Mouse (Mus musculus) hindbrain, embryonic 11.5 days (tissue): ENCODE data around the gene Apoe. TPM values are rescaled to one million over a fixed set of nuclear protein-coding genes. Genes with fewer than 3 reads are reported as not detected.

ENCODE experiments used
- ATAC-seq: fragments of 200-750 bp; cut with Nextera tagmentation; 2 replicates; pipeline ENCODE4 v1.8.0; 2017; ENCODE audit warnings: mild to moderate bottlenecking, moderate TSS enrichment, moderate library complexity; ENCODE audit not compliant: low FRiP score
- DNase-seq: peaks from one replicate; pipeline ENCODE4 v3.0.0-alpha.2; 2015; ENCODE audit warnings: low spot score
- H3K27ac ChIP-seq: fragments of 300-500 bp; sonication (generic); 2 replicates; pipeline ENCODE4 v1.5.1; 2014; ENCODE audit warnings: mild to moderate bottlenecking, low read depth, low read length
- H3K27me3 ChIP-seq: fragments of 300-500 bp; sonication (generic); 2 replicates; pipeline ENCODE4 v1.6.1; 2014; ENCODE audit warnings: mild to moderate bottlenecking, low read length, moderate library complexity, mixed read lengths; ENCODE audit not compliant: control insufficient read depth, insufficient read depth
- H3K36me3 ChIP-seq: fragments of 300-500 bp; sonication (generic); 2 replicates; pipeline ENCODE4 v1.6.1; 2014; ENCODE audit warnings: mild to moderate bottlenecking, low read length, moderate library complexity, mixed read lengths; ENCODE audit not compliant: control insufficient read depth, insufficient read depth
- H3K4me1 ChIP-seq: fragments of 300-500 bp; sonication (generic); replicated peaks from 2 replicates; pipeline ENCODE4 v1.6.1; 2014; ENCODE audit warnings: low read length, mixed read lengths; ENCODE audit not compliant: control insufficient read depth, insufficient read depth
- H3K4me2 ChIP-seq: fragments of 300-500 bp; sonication (generic); replicated peaks from 2 replicates; pipeline ENCODE4 v1.6.1; 2014; ENCODE audit warnings: mild to moderate bottlenecking, low read depth, low read length
- H3K4me3 ChIP-seq: fragments of 300-500 bp; sonication (generic); 2 replicates; pipeline ENCODE4 v1.5.1; 2014; ENCODE audit warnings: low read depth, low read length
- H3K9ac ChIP-seq: fragments of 300-500 bp; sonication (generic); 2 replicates; pipeline ENCODE4 v1.6.1; 2014; ENCODE audit warnings: low read depth, low read length
- H3K9me3 ChIP-seq: fragments of 300-500 bp; sonication (generic); 2 replicates; pipeline ENCODE4 v1.6.1; 2016; ENCODE audit warnings: low read length; ENCODE audit not compliant: control insufficient read depth
- WGBS: fragments of 180-500 bp; shearing (Covaris S2); extraction: QIAGEN DNeasy Blood & Tissue Kit; methylation state at CpG from one replicate; pipeline ENCODE4 v1.1.7; 2014; 5-methylcytosine and 5-hydroxymethylcytosine counted together
- polyA plus RNA-seq: library from polyadenylated mRNA; unstranded; fragments of >200 nt; fragmentation: Nextera tagmentation; extraction: Ambion mirVana; gene quantifications from 2 replicates; pipeline ENCODE4 v1.2.1, GENCODE M21; 2014

The Apoe gene
- polyA plus RNA-seq, 1 experiment from 2014 or later, result 221 TPM

- DNase-seq (peak; percentile 27), ATAC-seq (no peak)
- Histone ChIP-seq H3K4me3 (no peak overlapping the region), H3K4me2 (no peak overlapping the region), H3K27me3 (no peaks in the 10 kb centered on the region), H3K9ac (no peak overlapping the region), H3K9me3 (no peaks in the 10 kb centered on the region), H3K27ac (no peak overlapping the region), H3K36me3 (0 out of 2 replicates have a peak, but pooled peaks cover 4% of the 10 kb centered on the region), H3K4me1 (peaks cover 5% of the 10 kb centered on the region)
- 59% methylated on average over 4 of the region's 4 CpGs for WGBS
Observed at GRCm38 (mm10) chr7:19713196-19713595, 14.2 kb upstream of the Apoe start.

GRCm38 (mm10) chr7:19712414-19712813 is 13.4 kb upstream of the Apoe start:
- no peak for DNase-seq
- Histone ChIP-seq H3K9me3 (no peaks in the 10 kb centered on the region), H3K27ac (no peak overlapping the region), H3K4me3 (no peak overlapping the region), H3K4me2 (no peak overlapping the region), H3K4me1 (peaks cover 5% of the 10 kb centered on the region), H3K27me3 (no peaks in the 10 kb centered on the region), H3K36me3 (0 out of 2 replicates have a peak, but pooled peaks cover 5% of the 10 kb centered on the region), H3K9ac (no peak overlapping the region)
- ATAC-seq, result no peak
- 82% methylated on average over 4 of the region's 4 CpGs for WGBS

- ATAC-seq (no peak), DNase-seq (no peak)
- WGBS, result 89% methylated on average over 10 of the region's 10 CpGs
- H3K9me3 ChIP-seq, result no peaks in the 10 kb centered on the region
- H3K4me2 ChIP-seq, result no peak overlapping the region
- H3K27me3 ChIP-seq, result no peaks in the 10 kb centered on the region
- no peak overlapping the region for H3K4me3 ChIP-seq
- H3K27ac ChIP-seq, result no peak overlapping the region
- peaks cover 5% of the 10 kb centered on the region for H3K4me1 ChIP-seq
- H3K36me3 ChIP-seq, result 0 out of 2 replicates have a peak, but pooled peaks cover 6% of the 10 kb centered on the region
- H3K9ac ChIP-seq, result no peak overlapping the region
Observed at GRCm38 (mm10) chr7:19710650-19711049, 11.7 kb upstream of the Apoe start.

- Histone ChIP-seq H3K4me2 (no peak overlapping the region), H3K27me3 (no peaks in the 10 kb centered on the region), H3K9ac (no peak overlapping the region), H3K9me3 (no peaks in the 10 kb centered on the region), H3K36me3 (0 out of 2 replicates have a peak, but pooled peaks cover 5% of the 10 kb centered on the region), H3K4me1 (no peaks in the 10 kb centered on the region), H3K4me3 (no peak overlapping the region), H3K27ac (no peak overlapping the region)
- DNase-seq (no peak), ATAC-seq (no peak)
- 97% methylated on average over 7 of the region's 7 CpGs for WGBS
Observed at GRCm38 (mm10) chr7:19705271-19705670, 6.3 kb upstream of the Apoe start.

- Histone ChIP-seq H3K9me3 (no peaks in the 10 kb centered on the region), H3K27ac (no peak overlapping the region), H3K4me1 (no peaks in the 10 kb centered on the region), H3K4me2 (no peak overlapping the region), H3K4me3 (no peak overlapping the region), H3K36me3 (0 out of 2 replicates have a peak, but pooled peaks cover 5% of the 10 kb centered on the region), H3K9ac (no peak overlapping the region), H3K27me3 (no peaks in the 10 kb centered on the region)
- WGBS, result 90% methylated on average over 4 of the region's 4 CpGs
- no peak for DNase-seq
- ATAC-seq, result no peak
Observed at GRCm38 (mm10) chr7:19704475-19704874, 5.5 kb upstream of the Apoe start.

- 93% methylated on average over 16 of the region's 16 CpGs for WGBS
- H3K27ac ChIP-seq, result no peak overlapping the region
- DNase-seq, result no peak
- peaks cover 3% of the 10 kb centered on the region; the same call in 1 of the 2 replicates for H3K4me1 ChIP-seq
- 0 out of 2 replicates have a peak, but pooled peaks cover 5% of the 10 kb centered on the region for H3K36me3 ChIP-seq
- H3K4me2 ChIP-seq, result no peak overlapping the region
- no peaks in the 10 kb centered on the region for H3K9me3 ChIP-seq
- H3K27me3 ChIP-seq, result no peaks in the 10 kb centered on the region
- no peak overlapping the region for H3K4me3 ChIP-seq
- ATAC-seq, result no peak
- no peak overlapping the region for H3K9ac ChIP-seq
Observed at GRCm38 (mm10) chr7:19702859-19703555, 4.0 kb upstream of the Apoe start.

- WGBS, result 25% methylated on average over 20 of the region's 22 CpGs
- Histone ChIP-seq H3K36me3 (peaks cover 7% of the 10 kb centered on the region; the same call in 1 of the 2 replicates), H3K9ac (no peak overlapping the region), H3K27ac (no peak overlapping the region), H3K4me2 (no peak overlapping the region), H3K4me3 (no peak overlapping the region), H3K27me3 (no peaks in the 10 kb centered on the region), H3K9me3 (no peaks in the 10 kb centered on the region), H3K4me1 (peaks cover 3% of the 10 kb centered on the region; the same call in 1 of the 2 replicates)
- peak; percentile 72 for DNase-seq
- ATAC-seq, result peak; percentile 64
Observed at GRCm38 (mm10) chr7:19701069-19701761, 2.2 kb upstream of the Apoe start.

- H3K36me3 ChIP-seq, result peaks cover 8% of the 10 kb centered on the region; the same call in 1 of the 2 replicates
- no peak overlapping the region for H3K9ac ChIP-seq
- WGBS, result 55% methylated on average over 12 of the region's 12 CpGs
- no peak overlapping the region for H3K4me2 ChIP-seq
- H3K9me3 ChIP-seq, result no peaks in the 10 kb centered on the region
- peaks cover 3% of the 10 kb centered on the region; the same call in 1 of the 2 replicates for H3K4me1 ChIP-seq
- ATAC-seq (no peak), DNase-seq (no peak)
- H3K27ac ChIP-seq, result no peak overlapping the region
- H3K27me3 ChIP-seq, result no peaks in the 10 kb centered on the region
- H3K4me3 ChIP-seq, result no peak overlapping the region
Observed at GRCm38 (mm10) chr7:19700299-19701068, 1.5 kb upstream of the Apoe start.
